Mouse (Mus musculus) gonadal fat pad, adult 2 months (tissue): ENCODE results near the gene Ucp2. TPM values are rescaled to one million over a fixed set of nuclear protein-coding genes. Genes with fewer than 3 reads are reported as not detected.

Source experiments
- DNase-seq: peaks from one replicate; pipeline ENCODE4 v3.0.0-alpha.2; 2012; ENCODE audit warnings: low read depth
- polyA plus RNA-seq: library from polyadenylated mRNA; depleted of rRNA; stranded (reverse); fragments of >200 nt; gene quantifications from 2 replicates; pipeline ENCODE4 v1.2.3, GENCODE M21; 2012

Gene Ucp2
- polyA plus RNA-seq, 1 experiment, result 511 TPM

GRCm38 (mm10) chr7:100503076-100503475, 9.9 kb downstream of the Ucp2 start:
- DNase-seq, result no peak

DNA sequence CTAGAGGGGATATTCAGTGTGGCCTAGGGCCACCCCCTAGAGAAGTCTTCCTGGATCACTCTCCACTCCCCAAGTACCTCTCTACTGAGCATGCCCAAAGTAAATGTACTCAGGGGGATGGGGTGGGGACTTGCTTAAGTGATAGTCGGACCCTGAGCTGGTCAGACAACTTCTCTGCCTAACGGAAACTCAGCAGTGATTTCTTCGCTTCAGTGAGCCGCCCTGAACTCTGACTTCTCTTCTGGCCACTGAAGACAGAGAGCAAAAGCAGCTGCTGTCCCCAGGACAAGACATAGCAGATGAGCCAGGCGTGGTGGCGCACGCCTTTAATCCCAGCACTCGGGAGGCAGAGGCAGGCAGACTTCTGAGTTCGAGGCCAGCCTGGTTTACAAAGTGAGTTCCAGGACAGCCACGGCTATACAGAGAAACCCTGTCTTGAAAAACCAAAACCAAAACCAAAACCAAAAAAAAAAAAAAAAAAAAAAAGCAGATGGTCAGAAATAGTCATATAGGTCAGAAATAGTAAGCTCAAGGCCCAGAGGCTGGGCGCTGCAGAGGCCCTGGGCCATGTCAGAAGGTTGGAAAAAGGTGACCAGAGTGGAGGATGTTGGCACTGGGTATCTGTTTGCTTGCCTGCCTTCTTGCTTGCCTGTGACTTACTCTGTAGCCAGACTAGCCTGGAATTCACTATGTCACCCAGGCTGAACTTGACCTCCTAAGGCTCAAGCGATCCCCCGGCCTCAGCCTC, 11.8 kb downstream of the Ucp2 start:
- DNase-seq, result no peak

- no peak for DNase-seq
Observed at GRCm38 (mm10) chr7:100506494-100506893, 13.4 kb downstream of the Ucp2 start.

GRCm38 (mm10) chr7:100508670-100509069, 15.5 kb downstream of the Ucp2 start:
- no peak for DNase-seq

DNA sequence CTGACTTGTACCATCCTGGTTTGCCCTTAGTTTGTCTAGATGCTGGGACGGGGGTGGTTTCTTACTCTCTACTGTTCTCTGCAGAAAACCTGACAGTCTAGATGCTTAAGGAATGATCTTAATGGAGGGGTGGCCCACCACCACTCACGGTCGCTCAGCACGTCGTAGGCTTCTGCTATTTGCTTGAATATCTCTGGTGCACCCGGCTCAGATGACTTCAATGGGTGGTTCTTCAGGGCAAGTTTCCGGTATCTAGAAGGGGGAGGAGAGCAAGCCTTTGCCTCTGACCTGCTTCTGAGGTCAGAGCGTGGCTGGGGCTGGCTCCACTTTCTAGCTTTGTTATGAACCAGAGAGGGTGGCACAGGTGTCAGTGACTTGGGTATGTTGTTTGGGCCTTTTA, 18.5 kb downstream of the Ucp2 start:
- DNase-seq, result no peak

GRCm38 (mm10) chr7:100514573-100514972, 21.4 kb downstream of the Ucp2 start, which contains the start of gene Dnajb13:
Gene Dnajb13 (minus strand): TSS chr7:100514960.
- no peak for DNase-seq

GRCm38 (mm10) chr7:100520204-100520603, 27.1 kb downstream of the Ucp2 start:
- DNase-seq, result no peak

GRCm38 (mm10) chr7:100520663-100521285, 27.6 kb downstream of the Ucp2 start:
- no peak for DNase-seq

DNA sequence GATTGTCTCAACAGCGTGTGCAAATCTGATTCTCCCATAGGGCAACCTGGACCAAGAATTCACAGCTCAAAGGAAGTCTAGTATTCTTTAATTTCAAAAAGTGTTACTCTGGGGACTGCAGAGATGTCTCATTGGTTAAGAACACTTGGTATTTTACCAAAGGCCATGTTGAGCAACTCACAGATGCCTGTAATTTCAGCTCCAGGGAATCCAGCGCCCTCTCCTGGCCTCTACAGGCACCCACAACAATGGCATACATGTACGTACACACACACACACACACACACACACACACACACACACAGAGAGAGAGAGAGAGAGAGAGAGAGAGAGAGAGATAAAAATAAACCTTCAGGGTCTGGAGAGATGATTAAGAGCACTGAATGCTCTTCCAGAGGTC, 29.1 kb downstream of the Ucp2 start:
- no peak for DNase-seq

- DNase-seq, result no peak
Observed at GRCm38 (mm10) chr7:100524669-100525068, 31.5 kb downstream of the Ucp2 start.

DNA sequence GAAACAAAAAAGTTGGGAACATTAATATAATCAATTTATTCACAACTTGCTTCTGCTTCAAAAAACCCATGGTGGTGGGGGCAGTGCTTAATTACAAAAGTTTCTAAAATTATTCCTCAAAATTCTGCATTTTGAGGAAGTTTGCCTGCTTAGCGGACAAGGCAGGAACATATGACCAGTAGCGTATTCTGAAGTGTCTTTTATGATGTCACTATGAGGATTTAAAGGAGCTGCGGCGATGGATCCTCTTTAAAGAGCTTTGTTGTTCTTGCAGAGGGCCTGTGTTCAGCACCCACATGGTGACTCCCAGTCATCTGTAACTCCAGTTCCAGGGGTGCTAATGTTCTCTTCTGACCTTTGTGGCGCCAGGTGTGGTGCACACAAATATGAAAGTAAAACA, 37.6 kb downstream of the Ucp2 start:
- no peak for DNase-seq

DNA sequence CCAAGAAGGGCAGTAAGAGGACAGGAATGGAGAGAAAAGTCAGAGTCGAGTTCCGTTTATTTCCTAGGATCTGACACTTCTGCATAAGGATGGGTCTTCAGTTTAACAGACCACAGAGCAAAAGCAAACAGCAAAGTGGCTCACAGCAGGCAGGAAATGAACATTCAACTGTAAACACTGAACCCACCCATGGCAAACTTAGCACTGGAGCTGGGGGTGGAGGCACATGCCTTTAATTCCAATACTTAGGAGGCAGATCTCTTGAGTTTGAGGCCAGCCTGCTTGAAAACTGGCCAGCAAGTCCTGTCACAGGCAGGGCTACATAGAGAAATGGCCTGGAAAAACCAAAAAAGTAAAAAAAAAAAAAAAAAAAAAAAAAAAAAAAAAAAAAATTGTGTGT, 40.4 kb downstream of the Ucp2 start:
- DNase-seq, result no peak

DNA sequence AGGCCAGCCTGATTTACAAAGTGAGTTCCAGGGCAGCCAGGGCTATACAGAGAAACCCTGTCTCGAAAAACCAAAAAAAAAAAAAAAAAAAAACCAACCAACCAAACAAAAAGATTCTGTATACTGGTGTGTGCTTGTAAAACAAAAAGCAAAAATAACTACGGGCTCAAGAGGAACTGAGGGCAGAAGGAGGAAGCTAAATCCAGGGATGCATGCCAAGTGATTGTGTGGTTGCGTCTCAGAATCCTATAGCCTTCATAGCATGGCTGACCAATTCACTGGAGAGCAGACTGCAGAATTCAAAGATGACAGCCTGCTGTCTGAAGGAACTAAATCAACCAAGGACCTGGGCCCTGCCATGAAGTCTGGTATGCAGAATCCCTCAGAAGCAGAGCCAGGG, 41.1 kb downstream of the Ucp2 start:
- no peak for DNase-seq

GRCm38 (mm10) chr7:100535831-100536230, 42.7 kb downstream of the Ucp2 start:
- no peak for DNase-seq

DNA sequence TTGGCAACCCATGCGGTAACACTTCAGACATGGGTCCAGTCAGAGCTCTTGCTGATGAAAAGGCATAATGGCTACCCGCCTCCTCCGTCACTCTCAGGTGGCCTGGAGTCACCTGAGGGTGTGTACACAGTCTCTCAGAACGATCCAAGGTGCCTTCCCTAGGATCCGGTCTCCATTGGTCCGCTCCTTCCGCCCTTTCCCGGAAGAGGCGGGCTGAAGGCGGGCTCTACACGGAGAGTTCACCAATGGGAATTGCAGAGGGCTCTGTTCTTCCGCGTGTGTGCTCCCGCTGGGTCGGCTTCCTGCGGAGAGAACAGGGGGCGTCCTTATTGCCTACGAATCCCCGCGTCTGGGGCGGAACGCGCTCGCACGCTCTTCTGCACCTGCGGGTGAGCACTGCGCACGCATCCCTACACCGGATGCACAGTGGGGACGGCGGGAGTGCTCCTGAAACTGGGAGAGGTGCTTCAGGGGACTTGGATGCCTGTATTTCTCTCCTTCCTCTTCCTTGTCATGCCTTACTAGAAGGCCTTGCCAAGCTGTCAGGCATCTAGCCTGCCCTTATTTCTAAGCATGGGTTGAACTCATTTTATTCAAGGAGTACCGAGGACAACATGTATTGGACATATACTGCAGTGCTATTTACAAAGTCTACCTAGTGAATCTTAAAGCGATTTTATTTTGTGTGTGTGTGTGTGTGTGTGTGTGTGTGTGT, 43.8 kb downstream of the Ucp2 start, which contains the start of gene Coa4:
Gene Coa4, plus strand, starts transcription at position 268 of the 715 bp plus-strand sequence.
- DNase-seq, result peak; percentile 96

- no peak for DNase-seq
Observed at GRCm38 (mm10) chr7:100537519-100537902, 44.4 kb downstream of the Ucp2 start.

GRCm38 (mm10) chr7:100539516-100539915, 46.4 kb downstream of the Ucp2 start:
- DNase-seq, result no peak

GRCm38 (mm10) chr7:100544437-100544836, 51.3 kb downstream of the Ucp2 start:
- no peak for DNase-seq

- DNase-seq, result no peak
Observed at GRCm38 (mm10) chr7:100547631-100548030, 54.5 kb downstream of the Ucp2 start.

- no peak for DNase-seq
Observed at GRCm38 (mm10) chr7:100549796-100550195, 56.7 kb downstream of the Ucp2 start.

DNA sequence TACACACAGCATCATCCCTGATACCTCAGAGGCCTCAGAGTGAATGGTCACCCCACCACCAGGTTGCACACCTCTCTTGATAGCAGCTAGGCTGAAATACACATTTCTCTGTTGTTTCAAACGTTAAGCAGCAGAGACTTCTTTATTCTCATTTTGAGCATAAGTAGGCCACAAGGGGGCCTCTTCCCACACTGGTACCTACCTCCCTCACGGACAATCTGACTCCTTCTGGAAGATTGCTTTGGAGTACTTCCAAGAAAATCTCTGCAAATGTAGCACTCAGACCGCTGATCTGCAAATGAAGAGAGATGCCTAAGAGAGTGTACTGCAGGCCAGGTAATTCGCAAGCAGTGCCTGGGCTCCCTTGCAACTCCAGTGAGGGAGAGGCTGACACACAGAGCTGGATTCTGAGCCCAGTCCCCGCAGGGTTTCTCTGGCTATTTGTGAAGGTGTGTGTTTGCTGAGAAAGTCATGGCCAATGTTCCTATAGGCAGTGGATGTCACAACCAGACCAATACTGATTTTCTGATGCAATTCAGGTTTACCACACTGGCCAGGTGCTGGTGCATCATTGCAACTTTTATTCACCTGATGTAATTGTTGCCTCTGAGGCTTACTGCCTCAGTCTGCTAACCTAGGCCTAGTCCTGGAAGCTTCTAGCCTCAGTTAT, 57.3 kb downstream of the Ucp2 start:
- no peak for DNase-seq
